24 mouse cellular contexts compared by ENCODE assay signal in the genomic region with DNA sequence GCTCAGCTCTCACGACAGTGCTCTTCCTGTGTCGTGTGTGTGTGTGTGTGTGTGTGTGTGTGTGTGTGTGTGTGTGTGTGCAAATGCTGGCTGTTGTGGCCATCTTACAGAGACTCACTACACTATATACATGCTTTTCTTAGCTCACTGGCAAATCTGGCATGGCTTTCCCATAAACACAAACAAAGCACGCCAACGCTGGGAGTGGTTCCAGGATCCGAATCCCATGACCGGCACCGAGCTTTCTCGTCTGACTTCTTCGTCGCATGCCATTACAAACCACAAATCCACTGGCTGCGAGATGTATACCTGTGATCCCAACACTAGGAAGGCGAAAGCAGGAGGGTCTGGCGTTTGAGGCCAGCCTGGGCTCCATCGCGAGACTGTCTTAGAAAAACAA.
DNase-seq lines count a peak whose midpoint lies in the region; ATAC-seq and TF ChIP-seq lines count a peak whose summit lies in the region.
"Had no signal": no experiment of that assay in that cellular context is flagged by ENCODE, and none has a peak within 500 bp of the region (broad histone marks: within the 10 kb centered on the region; RNA-seq: fewer than 3 reads in every experiment).

No protein-coding gene starts in this region.

- H3K4me3 ChIP-seq in lung, postnatal 0 days (ENCODE audit: low read depth, low read length), result no peak overlapping the region
- H3K4me3 ChIP-seq: erythroblast, embryonic 14.5 days; forebrain, embryonic 15.5 days; heart, embryonic 10.5 days; limb, embryonic 12.5 days; midbrain, embryonic 13.5 days had no signal

- no peak overlapping the region for H3K4me2 ChIP-seq in lung, postnatal 0 days (replicated peaks; ENCODE audit: low read depth, low read length)
- H3K4me2 ChIP-seq: forebrain, embryonic 15.5 days; hindbrain, embryonic 14.5 days; limb, embryonic 12.5 days; liver, embryonic 11.5 days; midbrain, embryonic 13.5 days had no signal

- no peaks in the 10 kb centered on the region for H3K27me3 ChIP-seq in lung, postnatal 0 days (replicated peaks; ENCODE audit: insufficient read depth, low read length)
- H3K27me3 ChIP-seq: forebrain, embryonic 15.5 days; limb, embryonic 12.5 days; midbrain, embryonic 13.5 days had no signal

- H3K9ac ChIP-seq in lung, postnatal 0 days (replicated peaks; ENCODE audit: low read depth), result no peak overlapping the region
- H3K9ac ChIP-seq: forebrain, embryonic 15.5 days; hindbrain, embryonic 14.5 days; limb, embryonic 12.5 days; liver, postnatal 0 days; midbrain, embryonic 13.5 days had no signal

- peak; percentile 64 to 70 for DNase-seq in cerebellum, postnatal 14 days
- DNase-seq in cerebellum, adult 11-12 months, result no peak
- peak; percentile 13 to 17 for DNase-seq in frontal cortex, postnatal 36 days (ENCODE audit: low spot score in 2 of 2)
- no peak for DNase-seq in frontal cortex, postnatal 10 days (ENCODE audit: low spot score in 2 of 2)
- DNase-seq in lung, postnatal 10 days, result peak; percentile 43
- no peak for DNase-seq in lung, postnatal 0 days (ENCODE audit: low spot score)
- peak; percentile 25 for DNase-seq in 3134 (ENCODE audit: extremely low read depth, insufficient read length, low spot score)
- no peak for DNase-seq in adrenal gland, postnatal 4 days (ENCODE audit: low spot score in 2 of 2)
- DNase-seq: adrenal gland, postnatal 25 days; heart, postnatal 4 days; kidney, adult 18-20 months; kidney, postnatal 4 days; liver, postnatal 0 days; spleen, adult 18-20 months had no signal

- no peaks in the 10 kb centered on the region for H3K9me3 ChIP-seq in lung, postnatal 0 days (ENCODE audit: low read length)
- H3K9me3 ChIP-seq: forebrain, embryonic 15.5 days; heart, embryonic 10.5 days; limb, embryonic 12.5 days; megakaryocyte, embryonic 14.5 days; midbrain, embryonic 13.5 days had no signal

- WGBS in lung, postnatal 0 days, result 53% methylated on average over 15 of the region's 15 CpGs

- no peaks in the 10 kb centered on the region for H3K36me3 ChIP-seq in lung, postnatal 0 days (ENCODE audit: insufficient read depth, low read length)
- H3K36me3 ChIP-seq: forebrain, embryonic 15.5 days; heart, embryonic 10.5 days; limb, embryonic 12.5 days; midbrain, embryonic 13.5 days had no signal

- no peak overlapping the region for H3K27ac ChIP-seq in lung, postnatal 0 days (ENCODE audit: low read length)
- H3K27ac ChIP-seq: forebrain, embryonic 15.5 days; hindbrain, embryonic 14.5 days; limb, embryonic 12.5 days; midbrain, embryonic 13.5 days had no signal

- H3K4me1 ChIP-seq in lung, postnatal 0 days (ENCODE audit: insufficient read depth, low read depth, low read length), result peaks cover 2% of the 10 kb centered on the region; the same call in 1 of the 2 replicates
- H3K4me1 ChIP-seq: limb, embryonic 12.5 days; midbrain, embryonic 13.5 days had no signal

- no peak for ATAC-seq in lung, postnatal 0 days
- ATAC-seq: CD4-positive, CD25-positive, alpha-beta regulatory T cell, adult 4 months; forebrain, embryonic 15.5 days; inflammation-experienced regulatory T-cells, adult 6 months; liver, postnatal 0 days; midbrain, embryonic 13.5 days had no signal

- no peak for TF ChIP-seq EP300 in lung, postnatal 0 days (IDR thresholded peaks at IDR 0.05)

- TF ChIP-seq CTCF in lung, postnatal 0 days (IDR thresholded peaks at IDR 0.05), result no peak

Comparison
In these comparisons a context has a peak if more than half of its experiments do, and no peak if none do; other contexts are left out.
1. DNase-seq: peak in cerebellum, postnatal 14 days (2 of 2), frontal cortex, postnatal 36 days (2 of 2), lung, postnatal 10 days (single experiment) and 3134 (single experiment); none in cerebellum, adult 11-12 months (single experiment), frontal cortex, postnatal 10 days (0 of 2), lung, postnatal 0 days (single experiment) and adrenal gland, postnatal 4 days (0 of 2).